ENCODE assay signal across 7 mouse cellular contexts in genomic region chr13:23698300-23698693, GRCm38 (mm10). TPM values are rescaled to one million over a fixed set of nuclear protein-coding genes. Genes with fewer than 3 reads are reported as not detected.
A peak's percentile ranks its signal among the peaks of the same experiment; 100 is the strongest.
DNase-seq lines count a peak whose midpoint lies in the region; ATAC-seq lines count a peak whose summit lies in the region.

Gene Hist1h4c (minus strand): TSS chr13:23698454.

- peak within 1 kb of the TSS; percentile 94 for H3K27ac ChIP-seq in intestine, embryonic 16.5 days (ENCODE audit: low read length)
- peak within 1 kb of the TSS; percentile 87 for H3K27ac ChIP-seq in midbrain, embryonic 11.5 days (ENCODE audit: low read depth, low read length)

- no peaks in the 10 kb centered on the region for H3K27me3 ChIP-seq in intestine, embryonic 16.5 days (replicated peaks; ENCODE audit: control insufficient read depth, insufficient read depth, low read length)
- no peaks in the 10 kb centered on the region for H3K27me3 ChIP-seq in midbrain, embryonic 11.5 days (ENCODE audit: control insufficient read depth, insufficient read depth, low read length)

- intact Hi-C loops in left cerebral cortex, postnatal 36 days (cut with DNase I) = loop anchor here (2.0 to 5.0 kb wide), 4 partner anchors 13 to 1656 kb away; partner anchors contain the start of genes Hist1h1c, Hist1h1e, Hist1h2ag and Hist1h2bc

- H3K4me3 ChIP-seq in intestine, embryonic 16.5 days (ENCODE audit: low read length) = peak within 1 kb of the TSS; percentile 54
- H3K4me3 ChIP-seq in midbrain, embryonic 11.5 days (ENCODE audit: low read depth, low read length) = peak within 1 kb of the TSS; percentile 39

- ATAC-seq in intestine, embryonic 16.5 days = peak; percentile 96
- peak; percentile 97 for ATAC-seq in midbrain, embryonic 11.5 days (ENCODE audit: low FRiP score)

- DNase-seq in adrenal gland, adult 8-10 months = peak; percentile 98
- peak; percentile 100 for DNase-seq in embryo, embryonic 9.5 days (ENCODE audit: extremely low spot score)
- DNase-seq in gastrocnemius, postnatal 4 days (ENCODE audit: low spot score in 2 of 2) = peak; percentile 93 to 95
- peak; percentile 99 for DNase-seq in left cerebral cortex, postnatal 36 days (ENCODE audit: low spot score in 2 of 2)
- peak; percentile 100 for DNase-seq in midbrain, embryonic 11.5 days (ENCODE audit: low spot score, missing footprints)
- peak; percentile 99 for DNase-seq in skeletal muscle tissue, adult 2 months (ENCODE audit: low read depth, low spot score)

- no peaks in the 10 kb centered on the region for H3K9me3 ChIP-seq in intestine, embryonic 16.5 days (ENCODE audit: control insufficient read depth, low read length)
- no peaks in the 10 kb centered on the region for H3K9me3 ChIP-seq in midbrain, embryonic 11.5 days (ENCODE audit: control insufficient read depth, low read length)

- no peaks in the 10 kb centered on the region for H3K36me3 ChIP-seq in intestine, embryonic 16.5 days (ENCODE audit: control insufficient read depth, insufficient read depth, low read length)
- no peaks in the 10 kb centered on the region for H3K36me3 ChIP-seq in midbrain, embryonic 11.5 days (ENCODE audit: control insufficient read depth, insufficient read depth, low read length)

- peak within 1 kb of the TSS; percentile 69 for H3K4me2 ChIP-seq in intestine, embryonic 16.5 days (ENCODE audit: low read depth, low read length)
- H3K4me2 ChIP-seq in midbrain, embryonic 11.5 days = peak within 1 kb of the TSS; percentile 68

- peak within 1 kb of the TSS; percentile 71 for H3K9ac ChIP-seq in intestine, embryonic 16.5 days (ENCODE audit: low read depth, low read length)
- peak within 1 kb of the TSS; percentile 69 for H3K9ac ChIP-seq in midbrain, embryonic 11.5 days (ENCODE audit: low read length)

- WGBS in intestine, embryonic 16.5 days = under 1% methylated on average over 17 of the region's 22 CpGs
- WGBS in midbrain, embryonic 11.5 days = 0% methylated on average over 21 of the region's 22 CpGs

- peaks cover 5% of the 10 kb centered on the region; the same call in 1 of the 2 replicates for H3K4me1 ChIP-seq in intestine, embryonic 16.5 days (ENCODE audit: control insufficient read depth, insufficient read depth, low read length)
- H3K4me1 ChIP-seq in midbrain, embryonic 11.5 days (ENCODE audit: control insufficient read depth, insufficient read depth, low read length) = peaks cover 6% of the 10 kb centered on the region; the same call in 1 of the 2 replicates

RNA-seq across cellular contexts. Expression of gene Hist1h4c, which starts in this region (rescaled TPM):
- total RNA-seq in adrenal gland, adult 8-10 months (2022) = 10 to 100 TPM; 71.9 to 93.9 (median 88.6) TPM
- 100 to 1,000 TPM; 206 to 241 TPM for total RNA-seq in gastrocnemius, postnatal 4 days (2021)
- 2.9 and 3.1 TPM in 2 replicates for polyA plus RNA-seq in intestine, embryonic 16.5 days (2015; fragmentation: Nextera tagmentation; extraction: Ambion mirVana)
- total RNA-seq in left cerebral cortex, postnatal 36 days (2021) = 100 to 1,000 TPM; 107 to 117 TPM
- polyA plus RNA-seq in midbrain, embryonic 11.5 days (2014; fragmentation: Nextera tagmentation; extraction: Ambion mirVana) = 5.3 and 6.4 TPM in 2 replicates

Comparison
In these comparisons a context has a peak if more than half of its experiments do, and no peak if none do; other contexts are left out.
1. Peak in every context shown above with its lines: DNase-seq, ATAC-seq, H3K4me3 ChIP-seq and H3K27ac ChIP-seq.